Mouse (Mus musculus): ENCODE data around the gene Rptor. TPM values are rescaled to one million over a fixed set of nuclear protein-coding genes. Genes with fewer than 3 reads are reported as not detected.
A peak's percentile ranks its signal among the peaks of the same experiment; 100 is the strongest.

The Rptor gene
- total RNA-seq, 2 experiments from 2014 or later = 34.4 to 34.8 TPM

DNA sequence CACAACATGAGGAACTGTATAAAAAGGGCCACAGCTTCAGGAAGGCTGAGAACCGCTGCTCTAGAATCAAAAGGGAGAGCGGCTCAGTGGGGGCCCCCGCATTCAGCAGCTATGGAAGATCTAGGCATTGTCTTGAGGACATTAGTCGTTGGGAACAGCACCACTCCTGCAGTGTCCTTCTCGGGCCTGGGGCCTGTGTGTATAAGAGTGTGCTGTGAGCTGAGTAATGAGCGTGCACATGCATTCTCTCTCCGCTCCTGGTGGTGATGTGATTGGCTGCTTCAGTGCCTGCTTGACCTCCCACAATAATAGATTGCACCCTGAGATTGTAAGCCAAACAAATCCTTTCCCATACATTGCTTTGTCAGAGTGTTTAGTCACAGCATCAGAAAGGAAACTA lies 229.0 kb downstream of the Rptor start:
- intact Hi-C loops (cut with DNase I) = loop anchor here (5.0 kb wide), 1 partner anchor 329 kb away; no protein-coding TSS in a partner anchor
- DNase-seq = no peak

- no peak for DNase-seq
- intact Hi-C loops (cut with DNase I) = loop anchor here (5.0 kb wide), 1 partner anchor 331 kb away; no protein-coding TSS in a partner anchor
Measured at GRCm38 (mm10) chr11:119833311-119833710, 230.6 kb downstream of the Rptor start.

GRCm38 (mm10) chr11:119833877-119834804 lies 231.4 kb downstream of the Rptor start:
- DNase-seq = no peak
- intact Hi-C loops (cut with DNase I) = loop anchor here (5.0 kb wide), 1 partner anchor 332 kb away; no protein-coding TSS in a partner anchor

DNA sequence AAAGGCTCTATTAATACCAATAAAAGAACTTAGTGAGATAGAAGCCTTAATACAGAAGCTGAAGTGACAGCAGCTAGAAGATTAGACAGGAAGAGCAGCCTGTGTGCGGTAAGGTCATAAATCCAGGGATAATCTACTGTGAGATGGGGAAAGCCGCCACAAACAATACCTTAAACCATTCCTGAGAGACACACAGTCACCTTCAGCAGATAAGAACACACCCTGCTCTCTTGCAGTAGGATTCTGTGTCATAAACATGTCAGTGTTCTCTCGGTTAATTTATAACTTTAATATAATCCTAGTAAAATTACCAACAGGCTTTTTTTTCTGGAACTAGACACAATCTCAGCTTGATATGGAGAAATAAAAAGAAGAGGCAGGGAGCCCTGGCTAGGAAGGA lies 233.6 kb downstream of the Rptor start:
- intact Hi-C loops (cut with DNase I) = no loop called here
- DNase-seq = no peak

- no peak for DNase-seq
- intact Hi-C loops (cut with DNase I) = no loop called here
Measured at GRCm38 (mm10) chr11:119837786-119838185, 235.1 kb downstream of the Rptor start.

GRCm38 (mm10) chr11:119839411-119840342 lies 237.0 kb downstream of the Rptor start:
- intact Hi-C loops (cut with DNase I) = no loop called here
- no peak for DNase-seq

- intact Hi-C loops (cut with DNase I) = no loop called here
- DNase-seq = no peak
Measured at GRCm38 (mm10) chr11:119846608-119847007, 243.9 kb downstream of the Rptor start.

DNA sequence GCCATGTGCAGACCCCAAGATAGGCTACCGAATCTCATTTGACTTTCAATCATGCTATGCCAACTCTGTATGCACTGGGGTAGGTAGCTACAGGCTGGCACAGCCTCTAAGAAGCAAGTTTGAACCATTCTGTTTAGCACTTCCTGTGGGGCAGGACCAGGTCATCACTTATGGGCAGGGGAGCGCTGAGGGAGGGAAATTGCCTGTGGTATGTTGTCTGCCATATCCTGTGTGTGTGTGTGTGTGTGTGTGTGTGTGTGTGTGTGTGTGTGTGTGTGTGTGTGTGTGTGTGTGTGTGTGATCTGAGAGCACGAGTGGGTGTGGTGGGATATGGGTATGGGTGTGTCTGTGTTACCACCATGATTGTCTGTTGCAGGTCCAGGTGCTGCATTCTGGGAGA lies 244.4 kb downstream of the Rptor start:
- intact Hi-C loops (cut with DNase I) = no loop called here

GRCm38 (mm10) chr11:119847569-119847968 lies 244.9 kb downstream of the Rptor start:
- no peak for DNase-seq
- intact Hi-C loops (cut with DNase I) = no loop called here

More for the DNA sequence above, 244.4 kb downstream of the Rptor start:
- no peak for DNase-seq

DNA sequence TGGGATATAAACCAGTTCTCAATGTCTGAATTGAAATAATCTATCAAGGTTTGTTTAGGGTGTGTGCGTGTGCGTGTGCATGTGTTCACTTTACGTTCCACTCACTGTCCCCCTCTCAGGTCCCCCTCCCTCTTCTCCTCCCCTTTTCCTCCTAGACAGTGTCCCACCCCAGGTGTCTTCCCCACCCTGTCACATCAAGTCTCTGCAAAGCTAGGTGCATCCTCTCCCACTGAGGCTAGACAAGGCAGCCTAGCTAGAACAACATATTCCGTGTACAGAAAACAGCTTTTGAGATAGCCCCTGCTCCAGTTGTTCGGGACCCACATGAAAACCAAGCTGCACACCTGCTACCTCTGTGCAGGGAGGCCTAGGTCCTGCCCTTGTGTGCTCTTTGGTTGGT lies 245.5 kb downstream of the Rptor start:
- DNase-seq = no peak
- intact Hi-C loops (cut with DNase I) = no loop called here

DNA sequence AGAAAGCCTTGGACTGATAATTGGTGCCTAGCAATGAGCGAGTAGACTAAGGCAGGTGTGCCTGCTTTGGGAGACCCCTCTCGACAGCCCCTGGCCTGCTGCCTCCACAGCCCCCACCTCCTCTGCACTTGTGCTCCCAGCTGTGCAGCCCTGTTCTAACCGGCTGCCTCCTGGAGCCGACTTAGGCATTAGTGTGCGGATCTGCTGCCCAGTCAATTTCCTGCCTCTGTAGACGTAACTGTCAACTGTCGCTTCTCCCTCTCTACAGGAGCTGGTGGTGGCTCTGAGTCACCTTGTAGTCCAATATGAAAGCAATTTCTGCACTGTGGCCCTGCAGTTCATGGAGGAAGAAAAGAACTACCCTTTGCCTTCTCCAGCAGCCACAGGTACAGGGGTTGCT lies 253.3 kb downstream of the Rptor start:
- intact Hi-C loops (cut with DNase I) = no loop called here
- DNase-seq = no peak

- intact Hi-C loops (cut with DNase I) = no loop called here
- DNase-seq = no peak
Measured at GRCm38 (mm10) chr11:119862523-119863299, 260.0 kb downstream of the Rptor start.

DNA sequence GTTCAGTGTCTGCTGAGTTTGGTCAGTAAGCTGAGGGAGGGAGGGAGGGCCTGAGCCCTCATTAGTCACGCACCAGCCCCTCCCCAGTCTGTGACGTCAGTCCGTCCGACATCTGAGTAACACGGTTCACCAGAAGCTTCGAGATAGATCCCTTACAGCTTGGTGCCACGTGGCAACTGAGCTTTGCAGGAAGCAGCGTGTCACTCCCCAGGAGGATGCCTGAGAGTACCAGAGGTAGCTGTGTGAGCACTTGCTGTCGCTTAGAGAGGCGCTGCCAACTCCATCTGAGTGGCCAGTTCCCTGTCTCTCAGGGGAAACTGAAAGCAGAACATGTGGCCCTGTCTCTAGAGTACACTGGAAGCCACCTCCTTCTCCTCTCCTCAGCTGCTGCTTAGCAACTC lies 260.7 kb downstream of the Rptor start:
- intact Hi-C loops (cut with DNase I) = no loop called here
- DNase-seq = peak; percentile 22 to 42

DNA sequence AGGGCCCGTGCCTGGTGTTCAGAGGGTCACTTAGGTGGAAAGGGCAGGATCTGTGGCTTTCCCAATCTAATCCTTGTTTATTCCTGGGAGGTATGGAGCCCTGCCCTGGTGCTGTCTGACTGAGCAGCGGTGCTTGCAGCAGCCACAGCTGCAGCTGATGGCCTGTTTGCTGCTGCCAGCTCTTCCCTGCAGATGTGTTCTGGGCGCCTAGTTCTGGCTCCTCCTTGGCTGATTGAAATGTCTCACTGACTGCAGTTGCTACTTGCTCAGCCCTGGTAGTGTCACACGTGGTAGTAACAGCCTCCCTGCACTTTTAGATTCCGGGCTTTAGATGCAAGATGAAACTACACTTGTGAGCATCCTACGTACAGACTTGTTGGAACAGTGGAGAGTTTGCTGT lies 264.1 kb downstream of the Rptor start:
- intact Hi-C loops (cut with DNase I) = no loop called here
- DNase-seq = no peak

DNA sequence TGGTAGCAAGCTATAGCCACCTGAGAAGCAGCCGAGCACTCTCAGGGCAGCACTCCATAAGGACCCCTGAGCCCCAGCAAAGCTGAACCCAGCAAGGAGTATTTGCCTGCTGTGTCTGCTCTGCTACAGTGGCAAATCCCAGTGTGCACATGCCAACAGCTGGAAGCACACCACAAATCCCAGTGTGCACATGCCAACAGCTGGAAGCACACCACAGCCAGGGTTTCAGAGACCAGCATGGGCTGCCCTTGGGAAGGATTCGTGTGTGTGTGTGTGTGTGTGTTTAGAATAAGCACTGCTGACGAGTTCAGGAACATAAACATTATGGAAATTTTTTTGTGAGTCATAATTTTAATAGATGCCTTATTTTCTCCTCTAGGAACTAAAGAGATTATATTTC lies 265.4 kb downstream of the Rptor start:
- DNase-seq = no peak
- intact Hi-C loops (cut with DNase I) = no loop called here

GRCm38 (mm10) chr11:119868556-119868955 lies 265.9 kb downstream of the Rptor start:
- intact Hi-C loops (cut with DNase I) = no loop called here

DNA sequence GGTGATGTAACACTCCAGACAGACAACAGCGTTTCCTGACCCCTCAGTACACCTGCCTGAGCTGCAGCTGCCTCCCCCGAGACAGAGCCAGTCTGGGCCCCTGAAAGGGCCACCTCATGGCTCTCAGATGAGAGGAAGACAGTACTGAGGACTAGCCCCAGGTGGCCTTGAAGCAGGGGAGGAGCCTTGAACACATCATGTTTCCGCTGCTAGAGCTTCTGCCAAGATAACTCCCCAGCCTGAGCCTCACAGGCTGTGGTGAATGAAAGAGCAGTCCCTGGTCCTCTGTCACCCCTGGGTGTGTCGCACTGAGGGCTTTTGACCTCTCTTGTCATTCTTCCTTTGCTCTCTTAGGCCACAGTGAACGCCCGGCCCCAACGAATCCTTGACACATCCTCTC lies 268.4 kb downstream of the Rptor start:
- intact Hi-C loops (cut with DNase I) = no loop called here
- DNase-seq = no peak

More at GRCm38 (mm10) chr11:119868556-119868955, 265.9 kb downstream of the Rptor start:
- no peak for DNase-seq

- no peak for DNase-seq
- intact Hi-C loops (cut with DNase I) = no loop called here
Measured at GRCm38 (mm10) chr11:119873643-119874042, 270.9 kb downstream of the Rptor start.

GRCm38 (mm10) chr11:119874841-119875240 lies 272.1 kb downstream of the Rptor start:
- DNase-seq = no peak
- intact Hi-C loops (cut with DNase I) = no loop called here

DNA sequence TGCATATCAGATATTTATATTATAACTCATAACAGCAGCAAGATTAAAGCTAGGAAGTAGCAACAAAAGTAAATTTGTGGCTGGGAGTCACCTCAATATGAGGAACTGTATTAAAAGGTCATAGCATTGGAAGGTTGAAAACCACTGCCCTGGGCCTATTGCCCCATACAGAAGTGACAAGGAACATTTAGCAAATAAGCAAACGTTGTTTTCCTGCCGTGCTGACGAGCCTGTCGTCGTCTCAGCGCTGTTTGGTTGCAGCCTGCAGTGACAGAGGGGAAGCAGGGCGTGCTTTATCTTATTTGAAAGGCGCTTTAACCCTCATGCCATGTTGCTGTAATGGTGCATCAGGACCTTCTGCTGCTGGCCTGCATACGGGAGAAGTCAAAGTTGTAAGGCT lies 273.0 kb downstream of the Rptor start:
- intact Hi-C loops (cut with DNase I) = no loop called here
- DNase-seq = no peak

Measured in heart, postnatal 14 days (tissue).